Mouse (Mus musculus): ENCODE results near the gene Hist2h2ac. TPM values are rescaled to one million over a fixed set of nuclear protein-coding genes. Genes with fewer than 3 reads are reported as not detected.

Gene Hist2h2ac
- polyA plus RNA-seq, 1 experiment from 2014 or later = 2.3 TPM

DNA sequence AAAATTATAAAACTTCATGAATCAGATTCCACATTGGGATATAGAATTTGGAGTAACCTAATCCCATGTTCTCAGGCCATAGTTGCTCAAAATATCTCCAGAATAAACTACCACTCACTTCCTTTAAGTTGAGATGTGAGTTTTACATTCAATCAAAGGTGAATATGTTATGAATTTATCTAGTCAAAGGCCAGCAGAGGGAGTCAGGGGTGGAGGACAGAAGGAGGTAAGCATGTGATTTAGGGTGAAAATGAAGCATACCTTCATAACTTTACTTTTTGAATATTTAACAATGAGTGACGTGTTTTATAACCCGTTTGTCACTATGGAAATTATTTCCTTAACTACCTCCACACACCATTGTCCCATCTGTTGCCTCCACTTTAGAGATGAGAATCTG, 14.2 kb upstream of the Hist2h2ac start:
- Histone ChIP-seq H3K27me3 (ENCODE audit: control insufficient read depth, insufficient read depth, low read length) (no peaks in the 10 kb centered on the region), H3K4me2 (replicated peaks) (no peak overlapping the region), H3K4me1 (replicated peaks; ENCODE audit: control insufficient read depth, insufficient read depth, low read length) (peaks cover 8% of the 10 kb centered on the region), H3K4me3 (replicated peaks; ENCODE audit: low read length) (no peak overlapping the region), H3K9me3 (ENCODE audit: control insufficient read depth, low read length) (no peaks in the 10 kb centered on the region), H3K9ac (no peak overlapping the region), H3K27ac (no peak overlapping the region), H3K36me3 (replicated peaks; ENCODE audit: control insufficient read depth, insufficient read depth) (no peaks in the 10 kb centered on the region)
- ATAC-seq (ENCODE audit: low FRiP score) = no peak
- 94% methylated on average over 2 of the region's 2 CpGs for WGBS
- no peak for DNase-seq (ENCODE audit: low spot score)

DNA sequence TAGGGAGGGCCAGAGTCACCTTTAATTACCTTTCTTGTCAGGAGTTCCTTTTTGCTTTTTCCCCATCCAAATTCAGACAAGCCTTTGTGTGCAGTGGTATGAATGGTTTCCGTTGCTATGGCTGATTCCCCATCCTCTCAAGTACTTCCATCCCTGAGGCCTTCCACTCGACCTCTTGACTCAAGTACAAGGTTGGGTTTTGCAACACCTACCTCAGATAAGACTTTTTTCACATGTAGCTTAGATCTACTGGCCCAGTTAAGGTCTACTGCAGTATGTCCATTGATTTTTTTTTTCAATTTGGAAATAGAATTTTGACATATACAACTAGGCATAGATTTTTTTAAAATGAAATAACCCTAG, 11.1 kb upstream of the Hist2h2ac start:
- DNase-seq (ENCODE audit: low spot score) = no peak
- Histone ChIP-seq H3K36me3 (replicated peaks; ENCODE audit: control insufficient read depth, insufficient read depth) (no peaks in the 10 kb centered on the region), H3K9me3 (ENCODE audit: control insufficient read depth, low read length) (no peaks in the 10 kb centered on the region), H3K27ac (no peak overlapping the region), H3K9ac (no peak overlapping the region), H3K4me2 (replicated peaks) (no peak overlapping the region), H3K4me3 (replicated peaks; ENCODE audit: low read length) (no peak overlapping the region), H3K27me3 (ENCODE audit: control insufficient read depth, insufficient read depth, low read length) (no peaks in the 10 kb centered on the region), H3K4me1 (replicated peaks; ENCODE audit: control insufficient read depth, insufficient read depth, low read length) (no peaks in the 10 kb centered on the region)
- ATAC-seq (ENCODE audit: low FRiP score) = no peak
- WGBS = 65% methylated on average over 2 of the region's 2 CpGs

DNA sequence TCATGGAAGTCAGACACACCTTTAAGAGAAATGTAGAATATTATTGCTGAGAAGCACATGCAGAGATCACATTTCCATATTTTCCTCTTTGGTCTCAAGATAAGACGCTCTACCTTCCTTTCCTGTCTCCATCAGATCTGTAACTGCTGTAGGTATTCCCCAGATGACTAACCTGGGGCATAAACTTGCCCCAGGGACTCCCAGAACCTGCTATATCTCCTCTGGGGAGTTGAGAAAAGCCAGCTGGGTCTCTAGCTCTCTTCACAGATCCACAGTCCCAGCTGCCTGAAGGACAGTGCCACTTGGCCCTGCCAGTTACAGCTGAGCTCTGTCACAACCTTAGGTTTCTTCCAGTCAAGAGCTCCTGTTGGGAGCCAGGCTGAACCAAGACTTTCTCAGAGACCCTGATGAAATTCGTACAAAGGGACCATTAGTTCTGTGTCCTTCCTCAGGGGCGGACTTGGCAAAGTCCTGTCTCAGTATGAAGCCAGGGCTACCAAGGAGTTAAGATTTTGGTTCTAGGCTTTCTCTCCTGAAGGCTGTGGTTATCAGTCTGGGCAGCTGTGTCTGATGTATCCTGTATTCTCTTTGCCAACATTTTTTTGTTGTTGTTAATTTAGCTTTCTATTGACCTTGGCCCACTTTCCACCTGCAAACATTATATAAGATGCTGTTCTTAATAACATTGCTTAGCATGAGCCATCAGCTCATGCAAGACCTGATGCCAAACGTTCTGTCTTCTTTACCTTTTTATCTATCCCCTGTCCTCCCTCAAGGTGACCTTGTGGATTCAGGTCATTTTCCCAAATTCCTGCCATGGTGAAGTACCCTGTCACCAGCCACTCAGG, 10.5 kb upstream of the Hist2h2ac start:
- no peak overlapping the region for H3K4me3 ChIP-seq (replicated peaks; ENCODE audit: low read length)
- H3K36me3 ChIP-seq (replicated peaks; ENCODE audit: control insufficient read depth, insufficient read depth) = no peaks in the 10 kb centered on the region
- H3K27me3 ChIP-seq (ENCODE audit: control insufficient read depth, insufficient read depth, low read length) = no peaks in the 10 kb centered on the region
- H3K4me2 ChIP-seq (replicated peaks) = no peak overlapping the region
- H3K27ac ChIP-seq = no peak overlapping the region
- 81% methylated on average over 4 of the region's 4 CpGs for WGBS
- H3K9ac ChIP-seq = no peak overlapping the region
- no peak for DNase-seq (ENCODE audit: low spot score)
- ATAC-seq (ENCODE audit: low FRiP score) = no peak
- no peaks in the 10 kb centered on the region for H3K9me3 ChIP-seq (ENCODE audit: control insufficient read depth, low read length)
- no peaks in the 10 kb centered on the region for H3K4me1 ChIP-seq (replicated peaks; ENCODE audit: control insufficient read depth, insufficient read depth, low read length)

DNA sequence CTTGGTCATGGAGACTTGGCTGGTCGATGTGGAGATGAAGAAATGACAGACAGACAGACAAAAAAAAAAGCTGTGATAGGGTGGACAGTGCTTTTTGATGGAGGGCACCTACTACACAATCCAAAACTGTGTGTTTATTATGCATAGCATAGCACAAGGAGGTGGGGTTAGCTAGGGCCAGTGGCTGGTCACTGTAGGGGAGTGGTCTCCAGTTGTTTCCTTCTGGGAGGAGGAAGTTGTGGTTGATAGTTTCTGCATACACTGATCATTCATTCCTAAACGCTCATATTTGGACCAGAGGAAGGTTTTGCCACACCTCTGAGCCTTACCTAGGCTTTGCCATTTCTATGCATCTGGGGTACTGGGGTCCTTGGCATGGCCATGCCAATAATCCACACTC, 9.7 kb upstream of the Hist2h2ac start:
- Histone ChIP-seq H3K9ac (no peak overlapping the region), H3K4me1 (replicated peaks; ENCODE audit: control insufficient read depth, insufficient read depth, low read length) (no peaks in the 10 kb centered on the region), H3K27me3 (ENCODE audit: control insufficient read depth, insufficient read depth, low read length) (no peaks in the 10 kb centered on the region), H3K27ac (no peak overlapping the region), H3K4me3 (replicated peaks; ENCODE audit: low read length) (no peak overlapping the region), H3K9me3 (ENCODE audit: control insufficient read depth, low read length) (no peaks in the 10 kb centered on the region), H3K36me3 (replicated peaks; ENCODE audit: control insufficient read depth, insufficient read depth) (no peaks in the 10 kb centered on the region), H3K4me2 (replicated peaks) (no peak overlapping the region)
- 80% methylated on average over 2 of the region's 2 CpGs for WGBS
- DNase-seq (ENCODE audit: low spot score) (no peak), ATAC-seq (ENCODE audit: low FRiP score) (no peak)

DNA sequence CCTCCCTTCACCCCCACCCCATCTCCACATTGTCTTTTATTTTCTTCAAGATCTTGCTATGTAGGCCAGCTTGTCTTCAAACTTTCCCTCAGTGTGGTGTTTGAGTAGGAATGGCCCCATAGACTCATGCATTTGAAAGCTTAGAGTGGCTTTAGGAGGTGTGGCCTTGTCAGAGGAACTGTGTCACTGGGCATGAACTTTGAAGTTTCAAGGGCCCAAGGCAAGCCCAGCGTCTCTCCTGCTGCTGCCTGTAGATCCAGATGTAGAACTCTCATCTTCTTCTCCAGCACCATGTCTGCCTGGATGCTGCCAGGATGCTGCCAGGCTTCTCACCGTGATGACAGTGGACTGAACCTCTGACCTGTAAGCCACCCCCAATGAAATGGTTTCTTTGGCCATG, 8.1 kb upstream of the Hist2h2ac start:
- H3K36me3 ChIP-seq (replicated peaks; ENCODE audit: control insufficient read depth, insufficient read depth) = no peaks in the 10 kb centered on the region
- WGBS = 78% methylated on average over 2 of the region's 2 CpGs
- H3K4me2 ChIP-seq (replicated peaks) = no peak overlapping the region
- no peak overlapping the region for H3K9ac ChIP-seq
- H3K4me1 ChIP-seq (replicated peaks; ENCODE audit: control insufficient read depth, insufficient read depth, low read length) = no peaks in the 10 kb centered on the region
- ATAC-seq (ENCODE audit: low FRiP score) (no peak), DNase-seq (ENCODE audit: low spot score) (no peak)
- no peak overlapping the region for H3K27ac ChIP-seq
- H3K27me3 ChIP-seq (ENCODE audit: control insufficient read depth, insufficient read depth, low read length) = no peaks in the 10 kb centered on the region
- H3K4me3 ChIP-seq (replicated peaks; ENCODE audit: low read length) = no peak overlapping the region
- H3K9me3 ChIP-seq (ENCODE audit: control insufficient read depth, low read length) = no peaks in the 10 kb centered on the region

DNA sequence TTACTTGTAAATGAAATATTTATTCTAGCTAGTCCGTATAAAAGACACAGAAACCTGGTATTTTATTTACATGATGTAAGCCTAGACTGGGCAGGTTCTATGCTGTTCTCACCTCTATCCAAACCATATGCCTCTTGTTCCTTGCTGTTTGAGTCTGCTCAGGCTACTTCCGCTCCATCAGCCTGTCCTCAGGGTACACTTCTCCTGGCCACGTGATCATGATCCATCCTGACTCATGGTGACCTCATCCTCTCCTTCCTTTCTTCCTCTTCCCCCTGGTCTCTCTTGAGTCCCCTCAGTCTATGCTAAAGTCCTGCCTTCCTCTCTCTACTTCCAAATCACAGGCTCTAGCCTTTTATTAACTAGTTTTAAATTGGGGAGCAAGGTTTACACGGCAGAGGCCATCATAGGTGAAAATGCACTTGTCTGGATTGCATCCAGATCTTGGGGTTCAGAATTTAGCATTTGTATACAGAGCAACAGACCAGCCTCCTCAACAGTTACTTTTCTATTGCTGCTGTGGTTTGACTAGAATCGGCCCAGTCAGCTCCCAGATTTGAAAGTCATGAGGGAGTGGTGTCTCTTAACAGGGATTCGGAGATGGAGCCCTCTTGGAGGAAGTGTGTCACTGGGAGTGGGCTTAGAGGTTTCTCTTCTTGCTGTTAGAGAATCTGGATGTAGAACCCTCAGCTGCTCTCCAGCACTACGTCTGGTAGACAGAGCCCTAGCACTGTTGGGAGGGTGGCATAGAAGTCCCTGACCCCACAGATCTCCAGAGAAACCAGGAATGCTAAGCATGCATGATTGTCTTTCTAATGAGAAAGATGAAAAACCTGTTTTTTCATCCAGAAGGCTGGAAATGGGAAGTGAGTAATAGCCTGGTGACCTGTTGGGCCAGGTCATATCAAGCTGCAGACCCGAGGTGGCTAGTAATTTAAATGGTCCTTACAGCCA, 6.3 kb upstream of the Hist2h2ac start:
- no peak overlapping the region for H3K27ac ChIP-seq
- H3K4me2 ChIP-seq (replicated peaks) = no peak overlapping the region
- no peak overlapping the region for H3K9ac ChIP-seq
- DNase-seq (ENCODE audit: low spot score) (no peak), ATAC-seq (ENCODE audit: low FRiP score) (no peak)
- H3K4me1 ChIP-seq (replicated peaks; ENCODE audit: control insufficient read depth, insufficient read depth, low read length) = peaks cover 11% of the 10 kb centered on the region
- no peak overlapping the region for H3K4me3 ChIP-seq (replicated peaks; ENCODE audit: low read length)
- no peaks in the 10 kb centered on the region for H3K36me3 ChIP-seq (replicated peaks; ENCODE audit: control insufficient read depth, insufficient read depth)
- no peaks in the 10 kb centered on the region for H3K9me3 ChIP-seq (ENCODE audit: control insufficient read depth, low read length)
- H3K27me3 ChIP-seq (ENCODE audit: control insufficient read depth, insufficient read depth, low read length) = no peaks in the 10 kb centered on the region
- 76% methylated on average over 8 of the region's 8 CpGs for WGBS

DNA sequence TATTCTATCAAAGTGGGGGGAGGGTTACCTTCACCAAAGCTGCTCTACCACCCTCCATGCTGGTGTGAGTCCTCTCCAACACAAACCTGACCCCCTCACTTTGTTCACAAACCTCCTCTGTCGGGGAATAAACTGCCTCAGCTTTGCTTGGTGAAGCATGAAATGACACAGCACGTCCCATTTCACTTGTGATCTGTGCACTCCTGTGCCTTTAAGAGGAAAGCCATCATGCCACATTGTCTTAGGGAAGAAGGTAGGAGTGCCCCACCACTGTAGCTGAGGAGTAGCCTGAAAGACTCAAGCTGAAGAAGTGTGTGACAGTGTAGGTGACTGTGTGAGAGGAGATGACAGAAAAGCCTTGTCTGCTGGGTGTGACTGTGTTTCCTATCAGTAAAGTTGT, 4.7 kb upstream of the Hist2h2ac start:
- Histone ChIP-seq H3K4me2 (replicated peaks) (no peak overlapping the region), H3K27ac (no peak overlapping the region), H3K4me1 (replicated peaks; ENCODE audit: control insufficient read depth, insufficient read depth, low read length) (peaks cover 21% of the 10 kb centered on the region), H3K27me3 (ENCODE audit: control insufficient read depth, insufficient read depth, low read length) (no peaks in the 10 kb centered on the region), H3K9me3 (ENCODE audit: control insufficient read depth, low read length) (no peaks in the 10 kb centered on the region), H3K9ac (no peak overlapping the region), H3K4me3 (replicated peaks; ENCODE audit: low read length) (no peak overlapping the region), H3K36me3 (replicated peaks; ENCODE audit: control insufficient read depth, insufficient read depth) (no peaks in the 10 kb centered on the region)
- ATAC-seq (ENCODE audit: low FRiP score) (no peak), DNase-seq (ENCODE audit: low spot score) (no peak)
- 15% methylated on average over 2 of the region's 2 CpGs for WGBS

DNA sequence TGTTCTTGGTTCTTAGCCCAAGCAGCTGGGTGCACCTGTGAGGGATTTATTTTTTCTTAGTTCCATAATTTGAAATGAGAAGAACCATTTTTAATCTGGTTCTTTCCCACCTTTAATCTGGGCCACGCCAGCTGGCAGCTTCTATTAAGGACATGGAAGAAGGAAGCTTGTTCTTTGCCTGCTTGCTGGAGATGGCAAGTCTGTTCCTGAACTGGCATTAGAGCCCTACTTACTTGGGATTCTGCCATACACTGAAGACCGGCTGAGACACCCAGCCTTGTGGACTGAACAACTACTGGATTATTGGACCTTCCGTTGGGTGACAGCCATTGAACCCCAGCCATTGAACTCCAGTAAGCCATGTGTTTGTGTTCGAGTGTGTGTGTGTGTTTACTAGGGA, 2.1 kb upstream of the Hist2h2ac start:
- H3K9ac ChIP-seq = no peak overlapping the region
- no peaks in the 10 kb centered on the region for H3K27me3 ChIP-seq (ENCODE audit: control insufficient read depth, insufficient read depth, low read length)
- ATAC-seq (ENCODE audit: low FRiP score) (no peak), DNase-seq (ENCODE audit: low spot score) (no peak)
- H3K4me3 ChIP-seq (replicated peaks; ENCODE audit: low read length) = no peak overlapping the region
- H3K36me3 ChIP-seq (replicated peaks; ENCODE audit: control insufficient read depth, insufficient read depth) = no peaks in the 10 kb centered on the region
- WGBS = 93% methylated on average over 4 of the region's 4 CpGs
- H3K4me2 ChIP-seq (replicated peaks) = peak overlapping the region; percentile 89; the same call in 1 of the 2 replicates
- H3K4me1 ChIP-seq (replicated peaks; ENCODE audit: control insufficient read depth, insufficient read depth, low read length) = peaks cover 29% of the 10 kb centered on the region
- H3K9me3 ChIP-seq (ENCODE audit: control insufficient read depth, low read length) = no peaks in the 10 kb centered on the region
- no peak overlapping the region for H3K27ac ChIP-seq

DNA sequence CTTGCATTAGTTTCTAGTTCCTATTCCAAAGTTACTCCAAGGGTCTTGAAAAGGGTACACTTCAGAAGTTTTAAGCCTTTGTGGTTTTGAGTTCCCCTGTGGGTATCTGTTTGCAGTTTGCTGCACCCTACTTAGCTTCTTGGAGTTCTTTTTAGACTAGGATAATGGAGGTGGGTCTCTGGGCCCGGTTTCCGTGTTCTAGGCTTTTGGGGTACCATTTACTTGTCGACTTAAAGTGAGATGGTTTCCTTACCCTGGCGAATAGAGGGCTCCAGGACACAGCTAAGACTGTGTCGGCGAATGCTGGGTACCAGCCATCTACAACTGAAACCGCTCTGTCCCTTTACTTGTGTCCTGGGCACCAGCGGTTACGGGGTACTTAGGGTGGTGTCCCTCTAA, 959 bp upstream of the Hist2h2ac start:
- Histone ChIP-seq H3K4me1 (replicated peaks; ENCODE audit: control insufficient read depth, insufficient read depth, low read length) (peaks cover 29% of the 10 kb centered on the region), H3K4me3 (replicated peaks; ENCODE audit: low read length) (peak overlapping the region; percentile 54), H3K9ac (peak overlapping the region; percentile 78), H3K36me3 (replicated peaks; ENCODE audit: control insufficient read depth, insufficient read depth) (no peaks in the 10 kb centered on the region), H3K9me3 (ENCODE audit: control insufficient read depth, low read length) (no peaks in the 10 kb centered on the region), H3K27me3 (ENCODE audit: control insufficient read depth, insufficient read depth, low read length) (no peaks in the 10 kb centered on the region), H3K4me2 (replicated peaks) (peak overlapping the region; percentile 89), H3K27ac (peak overlapping the region; percentile 96)
- 14% methylated on average over 9 of the region's 9 CpGs for WGBS
- ATAC-seq (ENCODE audit: low FRiP score) (no peak), DNase-seq (ENCODE audit: low spot score) (no peak)
